Mouse (Mus musculus) T-helper 1 cell (primary cell): ENCODE results near the gene Slc38a10.

Experiments used
- in situ Hi-C: fragments of 300-600 bp; cut with MboI, MseI; formaldehyde crosslinking; loops from one replicate; pipeline ENCODE4 v1.15.1; 2025; ENCODE audit warnings: high pct_unique_total_duplicates

Gene Slc38a10

GRCm38 (mm10) chr11:120151113-120151494, at the start of gene Slc38a10:
Gene Slc38a10, minus strand, starts transcription at chr11:120151346.
- in situ Hi-C loops, result no loop called here

- in situ Hi-C loops, result no loop called here
Observed at GRCm38 (mm10) chr11:120200621-120201020, 49.5 kb upstream of the Slc38a10 start.

GRCm38 (mm10) chr11:120199766-120200165, 48.6 kb upstream of the Slc38a10 start:
- in situ Hi-C loops, result no loop called here

- in situ Hi-C loops, result no loop called here
Observed at GRCm38 (mm10) chr11:120198831-120199230, 47.7 kb upstream of the Slc38a10 start.

GRCm38 (mm10) chr11:120190526-120191412, 39.6 kb upstream of the Slc38a10 start:
- in situ Hi-C loops, result no loop called here

- in situ Hi-C loops, result no loop called here
Observed at GRCm38 (mm10) chr11:120189459-120190312, 38.5 kb upstream of the Slc38a10 start.

GRCm38 (mm10) chr11:120188481-120189441, 37.6 kb upstream of the Slc38a10 start:
- in situ Hi-C loops, result no loop called here

GRCm38 (mm10) chr11:120188102-120188480, 36.9 kb upstream of the Slc38a10 start:
- in situ Hi-C loops, result no loop called here

GRCm38 (mm10) chr11:120187236-120188101, 36.3 kb upstream of the Slc38a10 start:
- in situ Hi-C loops, result no loop called here

GRCm38 (mm10) chr11:120186821-120187235, 35.7 kb upstream of the Slc38a10 start:
- in situ Hi-C loops, result no loop called here

GRCm38 (mm10) chr11:120186145-120186740, 35.1 kb upstream of the Slc38a10 start:
- in situ Hi-C loops, result no loop called here

- in situ Hi-C loops, result no loop called here
Observed at GRCm38 (mm10) chr11:120185316-120186141, 34.4 kb upstream of the Slc38a10 start.

GRCm38 (mm10) chr11:120184371-120185315, 33.5 kb upstream of the Slc38a10 start:
- in situ Hi-C loops, result no loop called here

- in situ Hi-C loops, result no loop called here
Observed at GRCm38 (mm10) chr11:120183708-120184107, 32.6 kb upstream of the Slc38a10 start.

GRCm38 (mm10) chr11:120183180-120183579, 32.0 kb upstream of the Slc38a10 start:
- in situ Hi-C loops, result no loop called here

- in situ Hi-C loops, result no loop called here
Observed at GRCm38 (mm10) chr11:120182396-120183030, 31.4 kb upstream of the Slc38a10 start.

GRCm38 (mm10) chr11:120181379-120181778, 30.2 kb upstream of the Slc38a10 start:
- in situ Hi-C loops, result no loop called here
